Mouse (Mus musculus) heart, postnatal 4 days (tissue): Measurements from ENCODE around the gene Ankrd26. TPM values are rescaled to one million over a fixed set of nuclear protein-coding genes. Genes with fewer than 3 reads are reported as not detected.
"Not testable (repeated sequence)": the region's sequence is repeated elsewhere in the genome, so short reads cannot be mapped to it uniquely, and the experiment has no call there.

Source experiments
- DNase-seq: peaks from one replicate; pipeline ENCODE4 v3.0.0; 2021
- total RNA-seq, 2 experiments: library from RNA; stranded (reverse); gene quantifications; 2 replicates each; pipeline ENCODE4 v1.2.3; 2021

Ankrd26 gene
- 1 to 10 TPM; 3.2 to 3.5 TPM for total RNA-seq

GRCm38 (mm10) chr6:118561745-118562609, at the start of gene Ankrd26:
Gene Ankrd26, minus strand, starts transcription at chr6:118562226.
- peak; percentile 94 for DNase-seq

DNA sequence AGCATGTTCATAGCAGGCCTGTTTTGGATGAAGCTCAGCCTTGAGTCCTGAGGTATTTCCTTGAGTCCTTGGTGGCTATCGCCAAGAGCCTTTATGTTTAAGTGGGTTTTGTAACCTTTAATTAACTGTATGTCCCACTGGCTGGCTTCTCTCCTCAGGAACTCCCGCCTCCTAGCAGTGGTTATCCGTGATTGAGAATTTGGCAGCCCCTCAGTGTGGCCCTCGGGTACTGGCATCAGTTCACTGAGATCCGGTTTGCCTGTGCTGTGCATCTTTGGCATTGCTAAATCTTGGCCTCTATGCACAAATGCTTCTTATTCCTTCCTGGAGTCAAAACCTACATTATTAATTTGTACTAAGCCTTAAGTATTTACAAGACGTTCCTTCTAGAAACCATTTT, 46.9 kb upstream of the Ankrd26 start:
- DNase-seq = no peak

DNA sequence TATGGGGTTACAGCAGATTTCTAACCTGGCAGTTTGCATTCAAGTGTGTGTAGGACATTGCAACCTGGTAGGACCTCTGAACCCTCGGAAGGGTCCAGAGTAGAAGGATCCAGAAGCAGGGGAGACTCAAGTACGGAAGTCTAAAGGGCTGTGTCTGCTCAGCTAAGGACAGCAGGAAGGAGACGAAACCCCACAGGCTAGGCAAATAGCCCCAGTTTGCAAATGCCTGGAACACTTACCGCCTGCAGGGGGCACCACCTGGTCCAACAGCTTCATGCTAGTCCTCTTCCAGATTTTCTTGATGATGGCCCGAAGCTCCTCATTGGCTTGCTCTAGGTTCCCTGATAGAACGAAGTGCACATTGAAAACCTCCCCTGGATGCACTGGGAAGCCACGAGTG, 43.9 kb upstream of the Ankrd26 start:
- no peak for DNase-seq

DNA sequence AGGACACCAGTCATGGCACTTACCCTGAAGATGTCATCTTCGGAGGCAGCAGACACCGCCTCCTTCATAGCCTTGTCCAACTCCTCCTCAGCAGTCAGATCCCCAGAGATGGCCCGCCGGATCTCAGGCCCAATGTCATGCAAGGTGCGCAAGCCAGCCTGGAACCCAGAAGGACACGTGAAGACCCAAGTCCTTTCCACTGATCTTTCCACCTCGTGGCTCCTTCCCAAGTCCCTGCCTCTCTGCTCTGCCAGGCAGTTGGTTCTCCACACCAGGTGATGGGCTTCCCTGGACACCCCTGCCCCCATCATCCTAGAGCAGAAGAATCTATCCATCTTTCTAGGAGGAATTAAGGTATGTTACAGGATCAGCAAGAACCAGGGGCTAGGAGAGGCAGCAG, 41.8 kb upstream of the Ankrd26 start:
- DNase-seq = no peak

DNA sequence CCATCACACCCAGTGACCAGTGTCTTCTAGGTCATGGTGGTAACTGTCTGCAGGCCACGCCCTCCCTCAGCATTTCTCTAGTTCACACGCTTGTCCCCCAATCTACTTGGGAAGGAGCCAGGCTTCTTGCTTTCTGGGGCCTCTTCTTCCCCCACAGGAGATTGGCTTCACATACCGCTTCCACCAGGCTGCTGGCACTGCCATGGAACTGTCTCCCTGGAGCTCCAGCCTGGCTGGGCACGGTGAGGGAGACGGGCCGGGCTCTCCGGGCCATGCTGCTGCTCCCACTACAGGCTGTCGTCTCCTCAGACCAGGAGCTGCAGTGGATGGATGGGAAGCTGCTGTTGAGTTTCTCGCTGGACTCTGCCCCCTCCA, 33.6 kb upstream of the Ankrd26 start:
- no peak for DNase-seq

DNA sequence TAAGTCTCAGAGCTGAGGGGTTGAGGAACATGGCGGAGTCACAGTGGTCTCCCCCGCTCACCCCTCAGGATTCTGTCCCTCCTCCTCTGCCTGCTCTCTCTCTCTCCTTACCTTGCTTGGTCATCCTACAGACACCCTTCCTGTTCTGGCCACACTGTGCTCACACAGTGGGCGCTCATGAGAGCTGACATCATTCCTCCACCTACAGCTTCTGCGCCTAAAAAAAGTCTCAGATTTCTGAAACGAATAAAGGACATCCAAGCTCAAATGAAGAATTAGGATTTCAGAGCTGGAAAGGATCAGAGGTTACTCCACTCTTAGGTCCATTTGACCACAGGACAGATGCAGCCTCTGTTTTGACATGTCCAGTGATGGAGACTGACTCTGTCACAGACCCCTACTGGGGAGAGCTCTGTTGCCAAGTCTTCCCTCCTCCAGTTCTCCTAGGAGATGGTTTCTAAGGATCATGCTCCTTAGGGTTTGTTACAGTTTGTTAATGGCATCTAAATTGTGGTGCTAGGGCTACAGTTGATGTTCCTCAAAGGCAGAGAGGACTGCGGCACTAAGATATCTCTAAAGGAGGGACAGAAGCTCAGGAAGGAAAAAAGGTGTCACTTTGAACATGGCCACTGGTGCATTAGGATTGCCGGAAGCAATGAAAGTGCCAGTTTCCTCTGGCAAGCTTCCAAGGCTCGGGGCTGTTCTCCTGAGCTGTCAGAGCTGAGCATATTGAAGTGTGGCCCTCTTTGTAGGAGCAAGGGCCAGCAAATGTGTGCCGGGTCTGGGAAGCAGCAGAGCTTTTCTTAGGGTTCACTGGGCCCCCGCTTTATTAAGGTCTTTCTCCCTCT, 33.0 kb upstream of the Ankrd26 start:
- peak; percentile 53 for DNase-seq

- DNase-seq = no peak
Observed at GRCm38 (mm10) chr6:118594070-118594469, 32.0 kb upstream of the Ankrd26 start.

DNA sequence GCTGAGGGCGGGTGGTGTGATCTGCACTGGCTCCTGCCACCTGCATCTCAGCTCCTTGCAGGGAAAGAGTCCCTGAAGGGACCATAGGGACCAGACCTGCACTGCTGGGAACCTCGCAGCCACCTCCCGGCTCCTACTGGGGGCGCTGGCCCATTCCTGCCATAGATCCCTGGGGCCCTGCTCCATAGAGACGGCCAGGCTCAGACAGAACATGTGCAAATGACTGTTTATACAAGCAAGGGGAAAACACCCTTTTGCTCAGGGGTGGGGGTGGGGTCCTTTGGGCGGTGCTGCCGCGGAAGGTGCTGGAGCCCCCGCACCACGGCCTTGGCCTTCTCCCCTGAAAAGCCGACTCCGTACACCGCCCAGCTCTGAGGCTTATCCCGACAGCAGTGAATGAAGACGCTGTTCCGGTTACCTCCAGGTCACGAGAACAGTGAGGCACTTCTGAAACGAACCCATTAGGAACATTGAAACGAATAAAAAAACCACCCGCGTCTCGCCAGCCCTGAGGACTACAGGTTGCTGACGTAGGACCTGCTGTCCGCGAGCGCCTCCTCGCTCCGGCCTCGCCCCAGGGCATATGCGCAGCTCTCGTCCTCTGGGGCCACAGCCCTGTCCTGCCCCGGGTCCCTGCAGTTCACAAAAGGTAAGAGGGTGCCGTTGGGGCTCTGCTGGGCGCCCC, 31.5 kb upstream of the Ankrd26 start:
- no peak for DNase-seq

DNA sequence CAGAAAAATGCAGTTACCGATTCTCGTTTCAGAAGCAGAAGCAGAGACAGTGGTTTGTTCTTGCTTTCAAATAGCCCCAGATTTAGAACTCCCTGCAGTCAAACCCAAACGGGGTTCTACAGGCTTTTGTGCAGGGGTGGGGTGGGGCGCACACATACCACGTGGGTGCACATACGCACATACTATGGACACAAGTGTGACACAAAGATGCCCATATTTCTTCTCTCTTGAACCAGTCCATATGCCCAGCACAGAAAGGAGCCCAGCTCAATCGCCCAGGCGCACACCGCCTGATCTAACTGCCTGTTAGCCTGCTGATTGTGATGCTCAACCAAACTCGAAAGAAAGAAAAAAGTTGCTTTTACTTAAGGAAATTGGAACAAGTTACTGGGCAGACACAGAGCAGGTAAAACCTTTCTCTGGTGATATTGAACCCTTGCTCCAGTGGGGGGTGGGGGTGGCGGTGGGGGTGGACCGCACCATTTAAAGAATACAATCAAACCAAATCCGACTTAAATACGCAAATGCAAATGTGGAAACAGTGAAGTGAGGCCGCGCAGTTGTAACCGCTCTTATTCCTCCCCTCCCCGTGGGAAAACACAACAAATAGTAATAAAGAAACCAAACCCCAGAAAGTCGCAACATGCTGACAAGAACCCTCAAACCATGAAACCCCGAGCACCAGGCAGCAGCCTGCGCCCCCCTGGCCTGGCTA, 30.8 kb upstream of the Ankrd26 start:
- DNase-seq = no peak

DNA sequence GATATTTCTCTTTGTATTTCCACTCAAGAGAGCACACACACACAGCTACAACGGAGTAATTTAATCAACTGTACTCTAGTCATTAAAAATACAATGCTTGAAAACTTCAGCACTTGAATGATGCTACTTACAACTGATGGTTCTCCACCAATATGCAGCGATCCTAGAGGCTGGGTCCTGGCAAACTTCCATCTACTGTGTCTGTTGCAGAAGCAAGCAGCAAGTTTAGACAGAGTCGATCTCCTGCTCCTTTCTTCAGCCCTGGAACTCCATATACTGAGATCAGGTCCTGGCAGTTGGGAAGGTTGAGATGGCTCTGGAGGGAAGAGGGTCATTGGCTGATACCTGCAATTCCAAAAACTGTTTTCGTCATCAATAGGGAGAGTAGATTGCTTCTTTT, 16.7 kb upstream of the Ankrd26 start:
- not testable (repeated sequence) for DNase-seq

GRCm38 (mm10) chr6:118574351-118574750, 12.3 kb upstream of the Ankrd26 start:
- DNase-seq = no peak

DNA sequence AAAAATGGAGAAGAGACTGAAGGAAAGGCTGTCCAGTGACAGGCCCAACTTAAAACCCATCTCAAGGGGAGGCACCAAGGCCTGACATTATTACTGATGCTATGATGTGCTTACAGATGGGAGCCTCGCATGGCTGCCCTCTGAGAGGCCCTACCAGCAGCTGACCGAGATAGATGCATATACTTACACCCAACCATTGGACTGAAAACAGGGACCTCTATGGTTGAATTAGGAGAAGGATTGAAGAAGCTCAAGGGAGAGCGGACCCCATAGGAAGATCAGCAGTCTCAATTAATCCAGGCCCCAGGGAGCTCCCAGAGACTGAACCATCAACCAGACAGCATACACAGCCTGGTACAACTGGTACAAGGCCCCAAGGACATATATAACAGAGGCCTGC, 5.8 kb upstream of the Ankrd26 start:
- no peak for DNase-seq

DNA sequence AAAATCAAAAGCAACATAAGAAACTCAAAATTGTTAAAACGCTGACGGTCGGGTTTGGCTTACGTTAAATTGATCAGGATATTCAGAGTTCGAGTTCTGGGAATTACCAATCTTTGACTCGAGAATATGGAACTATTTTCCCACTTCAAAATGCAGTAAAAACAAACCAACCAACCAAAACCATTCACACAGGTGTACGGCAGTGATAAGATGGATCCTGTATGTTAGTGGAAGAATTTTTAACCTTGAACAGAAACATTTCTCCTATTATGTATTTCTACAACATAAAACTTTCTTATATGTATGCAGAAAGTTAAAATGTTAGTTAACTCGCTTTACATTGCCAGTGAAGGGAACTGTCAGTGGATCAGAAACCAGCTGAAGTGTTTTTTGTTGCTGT, 801 bp downstream of the Ankrd26 start:
- no peak for DNase-seq

DNA sequence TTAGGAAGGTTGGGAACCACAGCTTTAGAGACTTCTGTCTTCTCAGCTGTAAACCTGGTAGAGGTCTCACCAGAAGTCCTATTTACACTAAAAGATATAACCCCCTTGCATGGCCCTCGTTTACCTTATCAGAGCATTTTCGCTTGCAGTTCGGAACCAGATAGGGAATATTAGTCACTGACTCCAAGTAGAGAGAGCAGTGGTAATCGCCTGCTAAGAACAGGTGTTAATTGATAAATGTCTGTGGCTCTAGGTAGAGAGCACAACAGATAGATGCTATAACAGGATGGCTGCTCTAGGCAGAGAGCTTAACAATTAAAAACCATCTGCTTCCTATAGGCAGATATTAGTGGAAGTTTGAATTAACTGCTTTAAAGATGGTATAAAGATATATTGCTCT, 23.4 kb downstream of the Ankrd26 start:
- no peak for DNase-seq

DNA sequence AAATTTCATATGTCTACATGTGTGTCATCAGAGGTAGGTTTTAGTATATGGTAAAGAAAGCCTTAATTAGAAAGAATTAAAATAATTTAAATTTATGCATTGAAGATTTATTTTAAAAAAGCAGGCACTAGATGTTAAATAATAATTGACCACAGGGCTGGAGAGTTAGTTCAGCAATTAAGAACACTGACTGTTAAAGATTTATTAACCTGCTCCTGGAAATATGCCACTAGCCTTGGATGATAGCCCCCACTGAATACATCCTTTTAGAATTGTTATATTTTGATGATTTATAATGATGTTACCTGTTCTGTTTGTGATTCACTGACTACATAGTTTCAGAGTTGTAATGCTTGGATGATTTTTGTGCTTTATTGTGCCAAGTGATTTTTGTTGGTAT, 24.8 kb downstream of the Ankrd26 start:
- DNase-seq = not testable (repeated sequence)

- no peak for DNase-seq
Observed at GRCm38 (mm10) chr6:118535321-118535720, 26.7 kb downstream of the Ankrd26 start.

- DNase-seq = no peak
Observed at GRCm38 (mm10) chr6:118533381-118533780, 28.6 kb downstream of the Ankrd26 start.

DNA sequence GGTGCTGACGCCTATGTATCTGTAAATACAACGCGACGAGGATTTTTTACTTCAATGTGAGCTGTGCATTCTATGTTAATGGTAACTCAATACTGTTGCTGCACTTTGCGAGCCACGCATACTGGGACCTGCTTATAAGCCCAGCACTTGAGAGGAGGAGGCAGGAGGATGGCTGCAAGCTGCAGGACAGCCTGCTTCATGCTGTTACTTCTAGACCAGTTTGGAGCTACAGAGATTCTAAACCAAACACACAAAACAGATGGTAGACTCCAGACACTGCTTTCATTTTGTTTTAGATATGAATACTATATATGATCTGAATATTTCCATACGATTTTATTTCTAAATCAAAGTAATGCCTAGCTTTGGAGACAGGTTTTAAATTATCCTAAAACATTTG, 41.4 kb downstream of the Ankrd26 start:
- no peak for DNase-seq

DNA sequence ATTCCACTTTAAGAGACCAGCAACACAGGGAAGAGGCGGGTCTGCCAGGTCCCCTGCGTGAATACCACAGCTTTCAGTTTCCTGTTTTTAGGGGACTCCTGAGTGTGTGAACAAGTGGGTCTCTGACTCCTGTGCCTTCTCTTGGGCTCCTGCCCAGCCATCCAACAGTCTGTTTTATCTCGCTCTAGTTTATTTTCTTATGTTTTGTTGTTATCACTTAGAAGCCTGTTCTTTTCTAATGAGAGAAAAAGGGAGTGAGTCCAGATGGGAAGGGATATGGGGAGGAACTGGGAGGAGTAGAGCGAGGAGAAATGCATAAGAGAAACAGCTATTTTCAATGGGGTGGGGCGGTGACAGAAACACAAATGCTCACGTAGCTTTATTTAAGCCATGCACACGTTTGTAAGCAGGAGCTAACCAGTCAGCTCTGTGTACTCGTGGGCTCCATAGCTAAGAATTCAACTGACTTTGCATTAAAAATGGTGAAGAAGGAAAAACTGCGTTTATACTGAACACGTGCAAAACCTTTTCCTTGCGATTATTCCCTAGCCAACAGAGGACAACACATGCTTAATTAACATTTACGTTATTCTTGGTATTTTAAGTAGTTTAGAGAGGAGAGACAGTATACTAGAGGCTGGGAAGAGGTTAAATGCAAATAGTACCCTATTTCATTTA, 48.6 kb downstream of the Ankrd26 start:
- DNase-seq = no peak

DNA sequence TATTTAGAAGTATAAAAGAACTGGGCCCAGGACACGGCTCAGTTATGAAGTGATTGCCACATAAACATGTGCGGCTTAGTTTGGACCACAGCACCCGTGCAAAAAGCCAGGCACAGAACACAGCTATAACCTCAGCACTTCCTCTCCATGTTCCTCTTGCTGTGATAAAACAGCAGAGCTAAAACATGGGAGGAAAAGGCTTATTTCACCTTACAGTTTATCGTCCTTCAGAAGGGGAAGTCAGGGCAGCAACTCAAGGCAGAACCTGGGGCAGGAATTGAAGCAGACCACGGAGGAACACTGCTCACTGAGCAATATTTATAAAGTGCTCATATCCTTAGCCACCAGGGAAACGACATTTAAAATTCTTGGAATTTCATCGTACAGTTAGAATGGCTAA, 63.0 kb downstream of the Ankrd26 start:
- DNase-seq = no peak

GRCm38 (mm10) chr6:118482125-118482524, 79.9 kb downstream of the Ankrd26 start:
- no peak for DNase-seq
